Mouse (Mus musculus) intestine, postnatal 0 days (tissue): ENCODE results near the gene Tor3a. TPM values are rescaled to one million over a fixed set of nuclear protein-coding genes. Genes with fewer than 3 reads are reported as not detected.

Source experiments
- ATAC-seq: fragments of 200-750 bp; cut with Nextera tagmentation; 2 replicates; pipeline ENCODE4 v1.8.0; 2017; ENCODE audit warnings: mild to moderate bottlenecking, moderate TSS enrichment, moderate library complexity
- H3K27ac ChIP-seq: fragments of 300-500 bp; sonication (generic); 2 replicates; pipeline ENCODE4 v1.5.1; 2014; ENCODE audit warnings: mild to moderate bottlenecking, low read depth, low read length, moderate library complexity
- H3K27me3 ChIP-seq: fragments of 300-500 bp; sonication (generic); replicated peaks from 2 replicates; pipeline ENCODE4 v1.6.1; 2014; ENCODE audit warnings: low read length, mixed read lengths; ENCODE audit not compliant: control insufficient read depth, insufficient read depth
- H3K36me3 ChIP-seq: fragments of 300-500 bp; sonication (generic); 2 replicates; pipeline ENCODE4 v1.6.1; 2014; ENCODE audit warnings: mild to moderate bottlenecking, moderate library complexity; ENCODE audit not compliant: control insufficient read depth, insufficient read depth
- H3K4me1 ChIP-seq: fragments of 300-500 bp; sonication (generic); replicated peaks from 2 replicates; pipeline ENCODE4 v1.6.1; 2014; ENCODE audit warnings: antibody characterized with exemption, low read length, mixed read lengths; ENCODE audit not compliant: control insufficient read depth, insufficient read depth
- H3K4me2 ChIP-seq: fragments of 300-500 bp; sonication (generic); replicated peaks from 2 replicates; pipeline ENCODE4 v1.6.1; 2014; ENCODE audit warnings: low read depth, mild to moderate bottlenecking, moderate library complexity
- H3K4me3 ChIP-seq: fragments of 300-500 bp; sonication (generic); 2 replicates; pipeline ENCODE4 v1.5.1; 2014; ENCODE audit warnings: low read depth, low read length
- H3K9ac ChIP-seq: fragments of 300-500 bp; sonication (generic); 2 replicates; pipeline ENCODE4 v1.6.1; 2014; ENCODE audit warnings: mild to moderate bottlenecking, low read depth, low read length
- H3K9me3 ChIP-seq: fragments of 300-500 bp; sonication (generic); 2 replicates; pipeline ENCODE4 v1.6.1; 2016; ENCODE audit warnings: mixed run types; ENCODE audit not compliant: control insufficient read depth
- CTCF ChIP-seq: sonication (generic); IDR thresholded peaks from 2 replicates; pipeline ENCODE4 v1.5.1; 2016; ENCODE audit warnings: low read depth, mild to moderate bottlenecking, control low read depth, antibody characterized with exemption, moderate library complexity
- WGBS: fragments of 180-500 bp; shearing (Covaris S2); extraction: QIAGEN DNeasy Blood & Tissue Kit; methylation state at CpG from one replicate; pipeline ENCODE4 v1.1.7; 2014; 5-methylcytosine and 5-hydroxymethylcytosine counted together
- polyA plus RNA-seq: library from polyadenylated mRNA; unstranded; fragments of >200 nt; fragmentation: Nextera tagmentation; extraction: Ambion mirVana; gene quantifications from 2 replicates; pipeline ENCODE4 v1.2.1, GENCODE M21; 2015

The Tor3a gene
- 5.8 and 7.1 TPM in 2 replicates for polyA plus RNA-seq

GRCm38 (mm10) chr1:156674195-156675000, at the start of gene Tor3a:
Gene Tor3a (minus strand): TSS chr1:156674356.
- H3K36me3 ChIP-seq = 0 out of 2 replicates have a peak, but pooled peaks cover 2% of the 10 kb centered on the region
- no peaks in the 10 kb centered on the region for H3K27me3 ChIP-seq
- H3K9me3 ChIP-seq = no peaks in the 10 kb centered on the region
- no peak for TF ChIP-seq CTCF
- H3K4me1 ChIP-seq = 0 out of 2 replicates have a peak, but pooled peaks cover 3% of the 10 kb centered on the region
- 8% methylated on average over 36 of the region's 37 CpGs for WGBS
- H3K4me2 ChIP-seq = peak within 1 kb of the TSS; percentile 100
- H3K4me3 ChIP-seq = peak within 1 kb of the TSS; percentile 65
- H3K9ac ChIP-seq = peak within 1 kb of the TSS; percentile 62
- peak within 1 kb of the TSS; percentile 66 for H3K27ac ChIP-seq
- ATAC-seq = peak; percentile 55; the same call in 1 of the 2 replicates

- no peak overlapping the region for H3K4me2 ChIP-seq
These were observed 47.9 kb upstream of the Tor3a start for GRCm38 (mm10) chr1:156722089-156722488.

GRCm38 (mm10) chr1:156720046-156720445, 45.9 kb upstream of the Tor3a start:
- Histone ChIP-seq H3K36me3 (no peaks in the 10 kb centered on the region), H3K9me3 (no peaks in the 10 kb centered on the region), H3K4me3 (no peak overlapping the region), H3K27me3 (no peaks in the 10 kb centered on the region), H3K9ac (no peak overlapping the region), H3K4me1 (0 out of 2 replicates have a peak, but pooled peaks cover 3% of the 10 kb centered on the region), H3K27ac (peak overlapping the region; percentile 61; the same call in 1 of the 2 replicates), H3K4me2 (peak overlapping the region; percentile 72)
- WGBS = 47% methylated on average over 4 of the region's 4 CpGs
- ATAC-seq = no peak
- TF ChIP-seq CTCF = no peak

More at GRCm38 (mm10) chr1:156722089-156722488, 47.9 kb upstream of the Tor3a start:
- ATAC-seq = no peak
- no peak for TF ChIP-seq CTCF
- Histone ChIP-seq H3K4me3 (no peak overlapping the region), H3K4me1 (0 out of 2 replicates have a peak, but pooled peaks cover 3% of the 10 kb centered on the region), H3K27me3 (no peaks in the 10 kb centered on the region), H3K27ac (no peak overlapping the region), H3K36me3 (no peaks in the 10 kb centered on the region), H3K9me3 (no peaks in the 10 kb centered on the region), H3K9ac (no peak overlapping the region)
- WGBS = 62% methylated on average over 6 of the region's 6 CpGs

GRCm38 (mm10) chr1:156718950-156719805, 45.0 kb upstream of the Tor3a start, which contains the start of gene Fam20b:
Gene Fam20b (minus strand): TSS chr1:156719086.
- under 1% methylated on average over 45 of the region's 47 CpGs for WGBS
- Histone ChIP-seq H3K4me1 (0 out of 2 replicates have a peak, but pooled peaks cover 3% of the 10 kb centered on the region), H3K4me3 (peak within 1 kb of the TSS; percentile 95), H3K9me3 (no peaks in the 10 kb centered on the region), H3K27ac (peak within 1 kb of the TSS; percentile 99), H3K27me3 (no peaks in the 10 kb centered on the region), H3K9ac (peak within 1 kb of the TSS; percentile 97), H3K4me2 (peak within 1 kb of the TSS; percentile 72), H3K36me3 (no peaks in the 10 kb centered on the region)
- TF ChIP-seq CTCF = 0 out of 2 replicates have a peak, but pooled peaks have one; percentile 3
- peak; percentile 95 for ATAC-seq

- WGBS = under 1% methylated on average over 45 of the region's 73 CpGs
- peak overlapping the region; percentile 95 for H3K4me3 ChIP-seq
- peak overlapping the region; percentile 97 for H3K9ac ChIP-seq
- peak; percentile 45 for TF ChIP-seq CTCF
- H3K36me3 ChIP-seq = no peaks in the 10 kb centered on the region
- no peaks in the 10 kb centered on the region for H3K27me3 ChIP-seq
- H3K4me1 ChIP-seq = 0 out of 2 replicates have a peak, but pooled peaks cover 3% of the 10 kb centered on the region
- peak overlapping the region; percentile 99 for H3K27ac ChIP-seq
- H3K9me3 ChIP-seq = no peaks in the 10 kb centered on the region
- peak overlapping the region; percentile 72 for H3K4me2 ChIP-seq
- ATAC-seq = peak; percentile 63
These were observed 44.3 kb upstream of the Tor3a start for GRCm38 (mm10) chr1:156718286-156718949.
